Comparison of ENCODE assay signal across 8 mouse cellular contexts in the genomic region with DNA sequence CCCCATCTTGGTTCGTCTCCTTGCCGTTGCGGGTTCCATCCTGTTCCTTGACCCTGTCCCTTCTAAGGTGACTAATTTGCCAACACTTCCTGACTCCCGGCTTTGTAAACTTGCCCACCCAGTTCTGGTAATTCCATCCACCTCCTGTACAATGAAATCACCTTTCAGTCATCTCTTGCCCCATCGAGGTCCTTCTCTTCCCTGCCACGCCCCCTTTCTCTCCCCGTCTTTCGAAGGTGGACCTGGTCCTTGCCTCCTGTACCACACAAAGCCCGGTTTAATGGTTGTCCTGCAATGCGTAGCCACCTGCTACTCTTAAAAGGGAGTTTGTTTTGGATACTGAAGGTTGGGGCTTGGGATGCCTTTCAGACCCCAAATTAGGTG. TPM values are rescaled to one million over a fixed set of nuclear protein-coding genes. Genes with fewer than 3 reads are reported as not detected.
A peak's percentile ranks its signal among the peaks of the same experiment; 100 is the strongest.
DNase-seq lines count a peak whose midpoint lies in the region; ATAC-seq and TF ChIP-seq lines count a peak whose summit lies in the region.

No protein-coding gene starts in this region.

- peak overlapping the region; percentile 89 for H3K4me2 ChIP-seq in heart, embryonic 14.5 days (ENCODE audit: low read length)
- H3K4me2 ChIP-seq in heart, embryonic 16.5 days (ENCODE audit: low read depth, low read length): peak overlapping the region; percentile 87
- H3K4me2 ChIP-seq in liver, embryonic 16.5 days (ENCODE audit: low read depth, low read length): peak overlapping the region; percentile 94

- TF ChIP-seq CTCF in G1E (IDR thresholded peaks at IDR 0.05; ENCODE audit: low read depth, low read length): no peak

- H3K36me3 ChIP-seq in heart, embryonic 14.5 days (ENCODE audit: control insufficient read depth, insufficient read depth, low read length): no peaks in the 10 kb centered on the region
- peaks cover 19% of the 10 kb centered on the region for H3K36me3 ChIP-seq in G1E (replicated peaks)
- no peaks in the 10 kb centered on the region for H3K36me3 ChIP-seq in heart, embryonic 16.5 days (ENCODE audit: control insufficient read depth, insufficient read depth)
- H3K36me3 ChIP-seq in liver, embryonic 16.5 days (ENCODE audit: control insufficient read depth, insufficient read depth): no peaks in the 10 kb centered on the region

- no peaks in the 10 kb centered on the region for H3K9me3 ChIP-seq in heart, embryonic 14.5 days (ENCODE audit: control insufficient read depth, low read length)
- no peaks in the 10 kb centered on the region for H3K9me3 ChIP-seq in G1E (replicated peaks)
- H3K9me3 ChIP-seq in heart, embryonic 16.5 days (replicated peaks; ENCODE audit: control insufficient read depth, low read length): no peaks in the 10 kb centered on the region
- H3K9me3 ChIP-seq in liver, embryonic 16.5 days (replicated peaks; ENCODE audit: control insufficient read depth, low read length): no peaks in the 10 kb centered on the region

- peaks cover 2 to 3% of the 10 kb centered on the region in 2 experiments; a peak in 2 of 4 replicates for H3K4me1 ChIP-seq in heart, embryonic 14.5 days (ENCODE audit: control insufficient read depth in 2 of 2, insufficient read depth in 2 of 2, low read length in 2 of 2)
- H3K4me1 ChIP-seq in G1E (ENCODE audit: insufficient read depth, low read depth, low read length): peaks cover 28% of the 10 kb centered on the region
- H3K4me1 ChIP-seq in heart, embryonic 16.5 days (ENCODE audit: control insufficient read depth, insufficient read depth, low read length): peaks cover 2% of the 10 kb centered on the region; the same call in 1 of the 2 replicates
- peaks cover 6% of the 10 kb centered on the region; the same call in 1 of the 2 replicates for H3K4me1 ChIP-seq in liver, embryonic 16.5 days (ENCODE audit: control insufficient read depth, low read depth, low read length)

- intact Hi-C loops in heart, postnatal 10 days (cut with DNase I): loop anchor here (5.0 to 10.0 kb wide), 2 partner anchors 192 to 280 kb away; no protein-coding TSS in a partner anchor

- no peak for ATAC-seq in heart, embryonic 14.5 days (ENCODE audit: insufficient number of reproducible peaks, insufficient read depth, low FRiP score, low read depth)
- ATAC-seq in G1E (ENCODE audit: extremely low read depth, insufficient number of reproducible peaks, low FRiP score, poor library complexity, severe bottlenecking): no peak
- no peak for ATAC-seq in heart, embryonic 16.5 days (replicated peaks; ENCODE audit: extremely low read depth, insufficient read depth, low FRiP score)
- peak; percentile 1; the same call in 1 of the 2 replicates for ATAC-seq in liver, embryonic 16.5 days (ENCODE audit: low read depth)

- WGBS in heart, embryonic 14.5 days: under 1% methylated on average over 10 of the region's 10 CpGs
- 3% methylated on average over 10 of the region's 10 CpGs for WGBS in heart, embryonic 16.5 days
- 1% methylated on average over 10 of the region's 10 CpGs for WGBS in liver, embryonic 16.5 days (ENCODE audit: insufficient replicate concordance)

- DNase-seq in heart, postnatal 10 days: no peak
- DNase-seq in G1E (ENCODE audit: low spot score): peak; percentile 28
- no peak for DNase-seq in natural killer cell, adult 2 months (ENCODE audit: low spot score in 2 of 2)
- DNase-seq in urinary bladder, adult 18-20 months (ENCODE audit: low spot score in 2 of 2): no peak
- no peak for DNase-seq in adrenal gland, postnatal 14 days

- H3K9ac ChIP-seq in heart, embryonic 14.5 days (ENCODE audit: low read length): peak overlapping the region; percentile 85
- peak overlapping the region; percentile 85 for H3K9ac ChIP-seq in heart, embryonic 16.5 days (ENCODE audit: low read length)
- peak overlapping the region; percentile 81 for H3K9ac ChIP-seq in liver, embryonic 16.5 days (ENCODE audit: low read depth, low read length)

- peak overlapping the region; percentile 69 to 91 for H3K4me3 ChIP-seq in heart, embryonic 14.5 days (ENCODE audit: control insufficient read depth in 1 of 2, insufficient read depth in 1 of 2, low read depth in 1 of 2, low read length in 2 of 2)
- H3K4me3 ChIP-seq in G1E (ENCODE audit: low read depth, low read length): peak overlapping the region; percentile 84
- peak overlapping the region; percentile 90 for H3K4me3 ChIP-seq in heart, embryonic 16.5 days (ENCODE audit: low read length)
- H3K4me3 ChIP-seq in liver, embryonic 16.5 days (ENCODE audit: low read depth, low read length): peak overlapping the region; percentile 91

- no peaks in the 10 kb centered on the region for H3K27me3 ChIP-seq in heart, embryonic 14.5 days (ENCODE audit: control insufficient read depth, insufficient read depth, low read length)
- H3K27me3 ChIP-seq in G1E (ENCODE audit: insufficient read depth, low read length): peaks cover 10% of the 10 kb centered on the region; the same call in 1 of the 2 replicates
- no peaks in the 10 kb centered on the region for H3K27me3 ChIP-seq in heart, embryonic 16.5 days (ENCODE audit: control insufficient read depth, insufficient read depth, low read length)
- no peaks in the 10 kb centered on the region for H3K27me3 ChIP-seq in liver, embryonic 16.5 days (ENCODE audit: control insufficient read depth, insufficient read depth, low read depth, low read length)

- no peak overlapping the region for H3K27ac ChIP-seq in heart, embryonic 14.5 days (replicated peaks in 1 of 2; ENCODE audit: control insufficient read depth in 1 of 2, insufficient read depth in 1 of 2, low read depth in 2 of 2, low read length in 2 of 2)
- H3K27ac ChIP-seq in heart, embryonic 16.5 days (ENCODE audit: low read length): no peak overlapping the region
- no peak overlapping the region for H3K27ac ChIP-seq in liver, embryonic 16.5 days (ENCODE audit: low read length)

RNA-seq across cellular contexts. Expression of a gene that starts 0.8 kb away (rescaled TPM):
- polyA plus RNA-seq in heart, embryonic 14.5 days (2014; fragmentation: Nextera tagmentation; extraction: Ambion mirVana): 95.6 and 97.6 TPM in 2 replicates
- 10 to 100 TPM; 29.9 to 32.9 TPM for total RNA-seq in heart, postnatal 10 days (2021)
- 69.4 and 78.6 TPM in 2 replicates for total RNA-seq in G1E (2014; fragmentation: Nextera tagmentation)
- total RNA-seq in G1E (2017): 78.5 and 80.9 TPM in 2 replicates
- 20.2 and 23.6 TPM in 2 replicates for polyA plus RNA-seq in G1E (2012)
- polyA plus RNA-seq in heart, embryonic 16.5 days (2015; fragmentation: Nextera tagmentation; extraction: Ambion mirVana): 79.9 and 95.2 TPM in 2 replicates
- 40.3 and 43.6 TPM in 2 replicates for polyA plus RNA-seq in liver, embryonic 16.5 days (2015; fragmentation: Nextera tagmentation; extraction: Ambion mirVana)
- total RNA-seq in adrenal gland, postnatal 14 days (2021): 46.6 and 50.2 TPM in 2 replicates

RNA-seq across cellular contexts. Expression of a gene that starts 14.0 kb away (rescaled TPM):
- polyA plus RNA-seq in heart, embryonic 14.5 days (2014; fragmentation: Nextera tagmentation; extraction: Ambion mirVana): 79.4 and 91.8 TPM in 2 replicates
- 10 to 100 TPM; 32.4 to 35.6 TPM for total RNA-seq in heart, postnatal 10 days (2021)
- total RNA-seq in G1E (2014; fragmentation: Nextera tagmentation) (75.2 and 75.4 TPM in 2 replicates), G1E (2017) (191 and 216 TPM in 2 replicates)
- polyA plus RNA-seq in G1E (2012): 5.8 and 6.5 TPM in 2 replicates
- 65.9 and 75.3 TPM in 2 replicates for polyA plus RNA-seq in heart, embryonic 16.5 days (2015; fragmentation: Nextera tagmentation; extraction: Ambion mirVana)
- polyA plus RNA-seq in liver, embryonic 16.5 days (2015; fragmentation: Nextera tagmentation; extraction: Ambion mirVana): 35.7 and 41.1 TPM in 2 replicates
- 71.7 and 79.2 TPM in 2 replicates for total RNA-seq in adrenal gland, postnatal 14 days (2021)

RNA-seq across cellular contexts. Expression of a gene that starts 45.5 kb away (rescaled TPM):
- 20.5 and 23.9 TPM in 2 replicates for polyA plus RNA-seq in heart, embryonic 14.5 days (2014; fragmentation: Nextera tagmentation; extraction: Ambion mirVana)
- total RNA-seq in heart, postnatal 10 days (2021): 10 to 100 TPM; 34.7 to 39.6 TPM
- not detected in 2 replicates for total RNA-seq in G1E (2014; fragmentation: Nextera tagmentation)
- 0.17 and 0.33 TPM in 2 replicates for total RNA-seq in G1E (2017)
- polyA plus RNA-seq in G1E (2012): not detected in 2 replicates
- 25.8 and 25.9 TPM in 2 replicates for polyA plus RNA-seq in heart, embryonic 16.5 days (2015; fragmentation: Nextera tagmentation; extraction: Ambion mirVana)
- 1.5 and 2.0 TPM in 2 replicates for polyA plus RNA-seq in liver, embryonic 16.5 days (2015; fragmentation: Nextera tagmentation; extraction: Ambion mirVana)
- total RNA-seq in adrenal gland, postnatal 14 days (2021): 38.4 and 39.3 TPM in 2 replicates
